In the genomic region with DNA sequence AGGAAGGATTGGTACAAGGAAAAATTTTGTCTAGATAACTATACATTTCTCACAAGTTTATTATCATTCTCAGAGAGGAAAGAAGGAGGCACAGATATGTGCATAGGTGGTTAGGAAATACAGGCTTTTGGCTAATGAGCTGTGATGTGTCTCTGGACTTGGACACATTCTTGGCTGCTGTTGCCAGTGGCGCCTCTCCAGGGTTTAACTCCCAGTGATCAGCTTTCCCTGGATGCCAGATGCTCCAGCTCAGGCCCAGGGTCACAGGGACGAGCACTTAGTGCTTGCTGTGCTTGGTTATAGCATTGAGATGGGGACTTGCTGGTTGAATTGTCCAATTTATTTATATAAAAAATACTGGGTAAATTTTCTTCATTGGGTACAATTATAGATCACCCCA, we compare ENCODE assay signal across 13 mouse cellular contexts.
A peak's percentile ranks its signal among the peaks of the same experiment; 100 is the strongest.
DNase-seq lines count a peak whose midpoint lies in the region; ATAC-seq and TF ChIP-seq lines count a peak whose summit lies in the region.
"Had no signal": no experiment of that assay in that cellular context is flagged by ENCODE, and none has a peak within 500 bp of the region (broad histone marks: within the 10 kb centered on the region; RNA-seq: fewer than 3 reads in every experiment).

No protein-coding gene starts in this region.

- H3K9ac ChIP-seq in kidney, embryonic 15.5 days = no peak overlapping the region
- no peak overlapping the region for H3K9ac ChIP-seq in heart, postnatal 0 days (replicated peaks; ENCODE audit: low read depth, low read length)
- no peak overlapping the region for H3K9ac ChIP-seq in forebrain, postnatal 0 days
- H3K9ac ChIP-seq: limb, embryonic 12.5 days had no signal

- WGBS in kidney, embryonic 15.5 days = 62% methylated on average over 2 of the region's 2 CpGs
- WGBS in heart, postnatal 0 days = 24% methylated on average over 2 of the region's 2 CpGs
- WGBS in forebrain, postnatal 0 days = 42% methylated on average over 2 of the region's 2 CpGs
- 82% methylated on average over 2 of the region's 2 CpGs for WGBS in midbrain, embryonic 10.5 days

- H3K9me3 ChIP-seq in kidney, embryonic 15.5 days (replicated peaks) = no peaks in the 10 kb centered on the region
- H3K9me3 ChIP-seq in heart, postnatal 0 days (replicated peaks; ENCODE audit: control insufficient read depth, low read length) = no peaks in the 10 kb centered on the region
- no peaks in the 10 kb centered on the region for H3K9me3 ChIP-seq in forebrain, postnatal 0 days (ENCODE audit: low read length)
- H3K9me3 ChIP-seq in midbrain, embryonic 10.5 days (replicated peaks) = no peaks in the 10 kb centered on the region; the same call in 1 of the 2 replicates

- ATAC-seq in kidney, embryonic 15.5 days (replicated peaks; ENCODE audit: low FRiP score) = no peak
- ATAC-seq in heart, postnatal 0 days (ENCODE audit: insufficient read depth, low read depth) = peak; percentile 51; the same call in 1 of the 2 replicates
- ATAC-seq in forebrain, postnatal 0 days = no peak

- H3K27ac ChIP-seq in kidney, embryonic 15.5 days = no peak overlapping the region
- H3K27ac ChIP-seq in heart, postnatal 0 days (ENCODE audit: low read depth) = no peak overlapping the region
- H3K27ac ChIP-seq in forebrain, postnatal 0 days (ENCODE audit: low read depth, low read length) = no peak overlapping the region
- no peak overlapping the region for H3K27ac ChIP-seq in midbrain, embryonic 10.5 days (replicated peaks)
- H3K27ac ChIP-seq: limb, embryonic 12.5 days had no signal

- TF ChIP-seq EP300 in heart, postnatal 0 days (IDR thresholded peaks at IDR 0.05; ENCODE audit: low read depth) = no peak

- no peak overlapping the region for H3K4me2 ChIP-seq in kidney, embryonic 15.5 days
- H3K4me2 ChIP-seq in heart, postnatal 0 days (ENCODE audit: low read depth, low read length) = no peak overlapping the region
- H3K4me2 ChIP-seq in forebrain, postnatal 0 days (ENCODE audit: low read depth) = no peak overlapping the region
- H3K4me2 ChIP-seq: limb, embryonic 12.5 days had no signal

- TF ChIP-seq CTCF in brain, embryonic 14.5 days (IDR thresholded peaks at IDR 0.05; ENCODE audit: borderline replicate concordance, extremely low read depth, insufficient read depth, insufficient read length) = no peak
- no peak for TF ChIP-seq CTCF in heart, postnatal 0 days (IDR thresholded peaks at IDR 0.05; ENCODE audit: low read depth)
- no peak for TF ChIP-seq CTCF in forebrain, postnatal 0 days (IDR thresholded peaks at IDR 0.05; ENCODE audit: low read depth)

- H3K36me3 ChIP-seq in kidney, embryonic 15.5 days = no peaks in the 10 kb centered on the region
- H3K36me3 ChIP-seq in heart, postnatal 0 days (replicated peaks; ENCODE audit: control insufficient read depth, insufficient read depth, low read length) = no peaks in the 10 kb centered on the region
- no peaks in the 10 kb centered on the region for H3K36me3 ChIP-seq in forebrain, postnatal 0 days (ENCODE audit: insufficient read depth)
- no peaks in the 10 kb centered on the region for H3K36me3 ChIP-seq in midbrain, embryonic 10.5 days
- H3K36me3 ChIP-seq: G1E; limb, embryonic 12.5 days had no signal

- TF ChIP-seq POLR2A in brain, embryonic 14.5 days (IDR thresholded peaks at IDR 0.05; ENCODE audit: borderline replicate concordance, extremely low read depth, insufficient read depth, insufficient read length, poor library complexity, severe bottlenecking) = no peak

- H3K27me3 ChIP-seq in kidney, embryonic 15.5 days = no peaks in the 10 kb centered on the region
- no peaks in the 10 kb centered on the region for H3K27me3 ChIP-seq in heart, postnatal 0 days (ENCODE audit: control insufficient read depth, insufficient read depth, low read length)
- no peaks in the 10 kb centered on the region for H3K27me3 ChIP-seq in forebrain, postnatal 0 days (ENCODE audit: insufficient read depth, low read length)
- no peaks in the 10 kb centered on the region for H3K27me3 ChIP-seq in midbrain, embryonic 10.5 days (ENCODE audit: low read depth, poor library complexity, severe bottlenecking)
- H3K27me3 ChIP-seq: limb, embryonic 12.5 days had no signal

- DNase-seq in kidney, postnatal 14 days = peak; percentile 23
- DNase-seq in brain, embryonic 14.5 days (ENCODE audit: low read depth) = peak; percentile 31
- peak; percentile 47 for DNase-seq in heart, postnatal 0 days (ENCODE audit: low spot score)
- peak; percentile 28 for DNase-seq in ovary, postnatal 14 days (ENCODE audit: low spot score)
- no peak for DNase-seq in forebrain, postnatal 0 days
- no peak for DNase-seq in midbrain, embryonic 10.5 days (ENCODE audit: low spot score)
- no peak for DNase-seq in embryo, embryonic 10 days (ENCODE audit: low spot score)
- DNase-seq: kidney, adult 18-20 months; right cerebral cortex, adult 18-20 months; thymus, postnatal 25 days had no signal

- no peaks in the 10 kb centered on the region for H3K4me1 ChIP-seq in kidney, embryonic 15.5 days
- no peaks in the 10 kb centered on the region for H3K4me1 ChIP-seq in heart, postnatal 0 days (ENCODE audit: control insufficient read depth, insufficient read depth)
- H3K4me1 ChIP-seq in forebrain, postnatal 0 days (ENCODE audit: insufficient read depth) = no peaks in the 10 kb centered on the region
- no peaks in the 10 kb centered on the region for H3K4me1 ChIP-seq in midbrain, embryonic 10.5 days

- H3K4me3 ChIP-seq in kidney, embryonic 15.5 days (replicated peaks) = no peak overlapping the region
- H3K4me3 ChIP-seq in heart, postnatal 0 days (ENCODE audit: low read depth, low read length) = no peak overlapping the region
- no peak overlapping the region for H3K4me3 ChIP-seq in forebrain, postnatal 0 days (ENCODE audit: low read depth, low read length)
- no peak overlapping the region for H3K4me3 ChIP-seq in midbrain, embryonic 10.5 days
- H3K4me3 ChIP-seq: limb, embryonic 12.5 days had no signal

Comparison
In these comparisons a context has a peak if more than half of its experiments do, and no peak if none do; other contexts are left out.
1. DNase-seq: peak in kidney, postnatal 14 days (single experiment), brain, embryonic 14.5 days (single experiment), heart, postnatal 0 days (single experiment) and ovary, postnatal 14 days (single experiment); none in forebrain, postnatal 0 days (single experiment), midbrain, embryonic 10.5 days (single experiment) and embryo, embryonic 10 days (single experiment).